Mouse (Mus musculus): ENCODE results near the gene Pfn4. TPM values are rescaled to one million over a fixed set of nuclear protein-coding genes. Genes with fewer than 3 reads are reported as not detected.
A peak's percentile ranks its signal among the peaks of the same experiment; 100 is the strongest.
"Not testable (repeated sequence)": the region's sequence is repeated elsewhere in the genome, so short reads cannot be mapped to it uniquely, and the experiment has no call there.

Pfn4 gene
- 1 to 10 TPM; 1.9 to 2.6 TPM for total RNA-seq (2021)
- long read RNA-seq, experiment 1, partial matches to known transcripts, result 0 of 5 reads
- long read RNA-seq, experiment 1, other reads (novel, unspliced or antisense), result 2 of 5 reads
- long read RNA-seq, experiment 2, partial matches to known transcripts, result 0 of 4 reads
- long read RNA-seq, experiment 2, other reads (novel, unspliced or antisense), result 1 of 4 reads

- DNase-seq, result peak; percentile 96
Observed at GRCm38 (mm10) chr12:4768492-4769332, at the start of gene Pfn4, which contains the start of gene Fam228b. Gene Pfn4 (plus strand): TSS chr12:4769022. Gene Fam228b (minus strand): TSS chr12:4769267.

GRCm38 (mm10) chr12:4719066-4719761 lies 49.6 kb upstream of the Pfn4 start:
- DNase-seq, result no peak

GRCm38 (mm10) chr12:4719762-4720754 lies 48.8 kb upstream of the Pfn4 start:
- DNase-seq, result no peak

GRCm38 (mm10) chr12:4729165-4729564 lies 39.7 kb upstream of the Pfn4 start:
- no peak for DNase-seq

- no peak for DNase-seq
Observed at GRCm38 (mm10) chr12:4731629-4732028, 37.2 kb upstream of the Pfn4 start.

- DNase-seq, result no peak
Observed at GRCm38 (mm10) chr12:4732332-4732731, 36.5 kb upstream of the Pfn4 start.

GRCm38 (mm10) chr12:4738031-4738576 lies 30.7 kb upstream of the Pfn4 start, which contains the start of gene Fam228a:
Gene Fam228a (minus strand): TSS chr12:4738430.
- DNase-seq, result no peak

GRCm38 (mm10) chr12:4740823-4741222 lies 28.0 kb upstream of the Pfn4 start:
- no peak for DNase-seq

- no peak for DNase-seq
Observed at GRCm38 (mm10) chr12:4742183-4742582, 26.6 kb upstream of the Pfn4 start.

GRCm38 (mm10) chr12:4744486-4744885 lies 24.3 kb upstream of the Pfn4 start:
- peak; percentile 31 for DNase-seq

- DNase-seq, result not testable (repeated sequence)
Observed at GRCm38 (mm10) chr12:4754451-4754850, 14.4 kb upstream of the Pfn4 start.

- no peak for DNase-seq
Observed at GRCm38 (mm10) chr12:4757060-4757459, 11.8 kb upstream of the Pfn4 start.

- no peak for DNase-seq
Observed at GRCm38 (mm10) chr12:4769333-4769723, 506 bp downstream of the Pfn4 start.

- no peak for DNase-seq
Observed at GRCm38 (mm10) chr12:4774895-4775587, 6.2 kb downstream of the Pfn4 start.

- DNase-seq, result no peak
Observed at GRCm38 (mm10) chr12:4775588-4775949, 6.7 kb downstream of the Pfn4 start.

- no peak for DNase-seq
Observed at GRCm38 (mm10) chr12:4777734-4778133, 8.9 kb downstream of the Pfn4 start.

GRCm38 (mm10) chr12:4780245-4780644 lies 11.4 kb downstream of the Pfn4 start:
- no peak for DNase-seq

- DNase-seq, result no peak
Observed at GRCm38 (mm10) chr12:4781270-4781669, 12.4 kb downstream of the Pfn4 start.

- not testable (repeated sequence) for DNase-seq
Observed at GRCm38 (mm10) chr12:4781725-4782404, 13.0 kb downstream of the Pfn4 start.

- DNase-seq, result no peak
Observed at GRCm38 (mm10) chr12:4783598-4783997, 14.8 kb downstream of the Pfn4 start.

All from gastrocnemius, postnatal 10 days (tissue).